Mouse (Mus musculus) hindlimb bud, embryonic 11.5 days (tissue): ENCODE data around the gene Pigm.
A peak's percentile ranks its signal among the peaks of the same experiment; 100 is the strongest.

Source experiments
- DNase-seq: peaks from one replicate; pipeline ENCODE4 v3.0.0-alpha.2; 2012; ENCODE audit warnings: low read depth, low spot score; ENCODE audit errors: extremely low spot score

Gene Pigm

GRCm38 (mm10) chr1:172376198-172376667 is at the start of gene Pigm:
Gene Pigm, plus strand, starts transcription at chr1:172376546.
- peak; percentile 93 for DNase-seq

DNA sequence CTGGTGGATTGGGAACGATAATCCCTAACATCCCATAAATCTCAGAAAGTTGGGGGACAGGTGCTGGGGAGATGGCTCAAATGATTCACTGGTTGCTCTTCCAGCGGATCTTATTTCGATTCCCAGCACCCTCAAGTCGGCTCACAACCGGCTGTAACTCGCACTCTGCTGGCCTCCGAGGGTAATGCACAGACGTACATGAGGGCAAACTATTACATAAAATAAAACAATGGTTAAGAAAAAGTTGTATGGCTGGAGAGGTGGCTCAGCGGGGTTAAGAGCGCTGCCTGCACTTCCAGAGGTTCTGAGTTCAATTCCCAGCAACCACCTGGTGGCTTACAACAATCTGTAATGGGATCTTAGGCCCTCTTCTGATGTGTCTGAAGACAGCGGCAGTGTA is 49.7 kb upstream of the Pigm start:
- DNase-seq, result no peak

DNA sequence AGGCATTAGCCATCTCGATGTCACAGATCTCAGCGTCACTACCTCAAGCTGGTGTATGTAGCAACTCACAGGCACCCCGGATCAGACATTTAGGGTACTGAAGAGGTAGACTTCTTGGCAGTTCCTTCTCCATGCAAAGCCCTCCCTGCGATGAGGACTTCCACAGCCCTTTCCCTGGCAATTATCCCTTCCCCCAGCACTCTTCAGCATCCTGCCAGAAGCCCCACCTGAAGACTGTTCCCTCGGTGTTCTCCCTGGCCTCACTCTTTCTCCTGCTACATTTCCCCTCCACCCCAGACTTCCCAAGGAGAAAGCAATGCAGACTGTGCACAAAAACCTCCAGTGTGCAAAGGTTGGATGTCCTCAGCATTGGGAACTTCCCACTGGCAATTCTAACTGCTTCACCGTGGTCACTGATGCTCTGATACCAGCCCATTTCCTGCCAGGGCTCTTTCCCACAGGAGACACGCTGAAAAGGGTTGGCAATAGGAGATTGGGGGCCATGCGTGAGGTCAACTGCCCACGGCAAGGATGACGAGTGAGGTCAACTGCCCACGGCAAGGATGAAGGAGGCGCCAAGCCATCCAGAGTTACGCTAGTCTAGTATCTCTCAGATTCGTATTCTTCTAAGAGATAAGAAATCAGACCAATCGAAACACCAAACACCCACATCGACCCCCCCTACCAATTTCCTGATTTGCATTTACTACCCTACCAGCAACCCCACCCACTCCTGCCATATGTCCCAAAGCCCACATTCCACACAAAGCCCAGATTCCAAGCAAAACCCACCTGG is 48.9 kb upstream of the Pigm start:
- DNase-seq, result no peak

DNA sequence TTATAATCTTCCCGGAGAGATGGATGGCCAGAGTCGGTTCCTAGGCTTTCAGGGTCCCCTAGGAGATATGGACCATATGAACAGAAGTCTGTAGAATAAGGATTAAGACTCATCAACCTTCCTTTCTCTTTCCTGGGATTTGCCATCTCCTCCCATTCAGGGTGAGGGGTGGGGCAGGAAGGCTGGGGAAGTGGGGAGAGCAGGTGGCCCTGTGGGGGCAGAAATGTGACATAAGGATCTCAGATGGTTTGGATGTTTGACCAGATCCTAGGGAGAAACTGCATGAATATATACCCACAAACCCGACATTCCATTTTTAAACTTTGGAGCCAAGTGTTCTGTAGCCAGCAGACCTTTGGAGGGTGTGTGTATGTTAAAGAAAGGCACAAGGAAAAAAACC is 48.3 kb upstream of the Pigm start:
- DNase-seq, result no peak

- DNase-seq, result no peak
Observed at GRCm38 (mm10) chr1:172328461-172328860, 47.9 kb upstream of the Pigm start.

GRCm38 (mm10) chr1:172329131-172329530 is 47.2 kb upstream of the Pigm start, which contains the start of gene Kcnj9:
Gene Kcnj9, minus strand, starts transcription at chr1:172329318.
- no peak for DNase-seq

DNA sequence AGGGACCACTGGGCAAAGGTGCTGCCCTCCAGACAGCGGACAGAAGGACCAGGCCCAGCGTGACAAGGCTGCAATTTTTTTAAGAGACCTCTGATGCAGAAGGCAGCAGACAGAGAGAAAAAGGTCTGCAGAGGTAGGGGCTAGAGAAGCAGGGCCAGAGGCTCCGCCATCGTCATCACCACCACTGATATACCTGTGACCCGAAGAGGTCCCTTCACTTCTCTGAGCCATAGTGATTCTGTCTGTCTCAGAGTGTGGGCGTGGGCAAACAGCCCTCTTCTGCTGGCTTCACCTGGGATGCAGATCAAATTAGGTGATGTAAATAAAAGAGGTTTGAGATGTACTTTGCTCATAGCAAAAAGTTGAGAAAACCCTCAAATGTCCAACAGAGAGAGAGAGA is 46.7 kb upstream of the Pigm start:
- no peak for DNase-seq

DNA sequence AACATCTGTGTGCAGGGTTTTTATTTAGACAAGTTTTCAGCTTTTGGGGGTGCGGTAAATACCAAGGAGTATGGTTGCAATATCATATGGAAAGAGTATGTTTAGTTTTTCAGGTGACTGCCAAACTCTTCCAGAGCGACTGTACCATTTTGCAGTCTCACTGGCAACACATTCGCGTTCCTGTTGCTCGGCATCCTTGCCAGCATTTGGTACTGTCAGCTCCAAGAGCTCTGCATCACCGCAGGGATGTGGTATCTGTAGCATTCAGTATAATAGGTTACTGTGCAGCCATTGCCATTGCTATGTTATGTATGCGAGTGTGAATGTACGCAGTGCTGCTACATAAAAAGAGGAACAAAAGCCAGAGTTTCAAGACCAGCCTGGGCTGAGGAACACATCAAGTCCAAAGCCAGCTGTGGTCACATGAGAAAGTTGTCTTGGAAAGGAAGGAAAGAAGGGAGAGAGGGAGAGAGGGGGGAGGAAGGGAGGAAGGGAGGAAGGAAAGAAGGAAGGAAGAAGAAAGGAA is 44.9 kb upstream of the Pigm start:
- DNase-seq, result no peak

DNA sequence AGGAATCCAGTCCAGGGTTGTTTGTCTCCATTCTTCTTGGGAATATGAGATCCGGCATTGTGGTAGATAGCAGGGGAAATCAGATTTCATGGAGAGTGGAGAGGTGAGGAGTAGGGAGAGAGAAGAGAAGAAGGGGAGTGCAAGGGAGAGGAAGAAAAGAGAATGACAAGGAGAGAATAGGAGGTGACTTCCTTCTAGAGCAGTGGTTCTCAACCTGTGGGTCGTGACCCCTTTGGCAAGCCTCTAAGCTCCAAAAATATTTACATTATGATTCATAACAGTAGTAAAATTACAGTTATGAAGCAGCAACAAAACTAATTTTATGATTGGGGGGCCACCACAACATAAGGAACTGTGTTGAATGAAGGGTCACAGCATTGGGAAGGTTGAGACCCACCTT is 43.4 kb upstream of the Pigm start:
- DNase-seq, result no peak

GRCm38 (mm10) chr1:172333512-172333911 is 42.8 kb upstream of the Pigm start:
- no peak for DNase-seq

- no peak for DNase-seq
Observed at GRCm38 (mm10) chr1:172335804-172336203, 40.5 kb upstream of the Pigm start.

- DNase-seq, result no peak
Observed at GRCm38 (mm10) chr1:172337411-172338185, 38.7 kb upstream of the Pigm start.

DNA sequence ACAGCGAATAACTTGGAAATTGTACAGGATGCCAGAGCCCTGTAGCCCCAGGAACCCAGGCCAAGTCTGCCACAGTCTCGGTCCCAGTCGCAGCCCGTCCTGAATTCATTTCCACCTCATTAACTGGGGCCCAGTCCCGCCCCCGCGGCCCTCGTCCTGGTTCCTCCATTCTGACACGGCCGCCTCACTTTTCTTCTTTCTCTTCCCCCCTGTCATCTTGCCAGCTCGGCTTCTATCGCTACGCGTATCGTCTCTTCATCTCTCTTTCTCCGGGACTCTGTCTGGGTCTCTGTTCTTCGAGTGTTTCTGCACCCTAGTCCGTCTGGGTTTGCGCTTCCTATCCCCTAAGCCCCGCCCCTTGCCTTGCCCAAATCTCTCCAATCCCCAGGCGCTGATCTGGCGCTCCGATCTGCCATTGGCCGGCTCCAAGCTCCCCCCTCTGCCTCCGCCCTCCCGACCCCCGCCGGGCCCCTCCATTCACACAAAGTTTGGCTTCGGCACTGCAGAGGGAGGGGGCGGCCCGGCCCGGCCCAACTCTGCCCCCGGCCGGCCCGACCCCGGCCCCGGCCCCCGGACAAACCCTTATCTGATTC is 35.5 kb upstream of the Pigm start, which contains the start of gene Kcnj10:
TSS of gene Kcnj10 (plus strand) at position 482 of the 593 bp plus-strand sequence.
- DNase-seq, result no peak

DNA sequence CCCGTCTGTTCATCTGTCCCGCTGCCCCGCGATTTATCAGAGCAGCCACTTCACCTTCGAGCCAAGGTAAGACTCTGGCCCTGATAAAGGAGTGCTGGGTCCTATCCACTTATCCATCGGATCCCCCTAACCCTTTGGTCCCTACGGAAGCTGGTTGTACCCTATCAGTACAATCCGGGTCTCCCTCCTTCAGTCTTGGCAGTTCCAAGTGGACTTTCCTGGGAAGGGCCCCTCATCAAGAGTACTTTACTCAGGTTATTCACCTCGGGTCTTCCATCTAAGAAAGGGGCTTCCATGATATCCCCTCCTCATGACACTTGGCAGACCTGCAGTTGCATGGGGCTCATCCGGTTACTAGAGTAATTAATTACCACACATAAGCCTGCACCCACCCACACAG is 35.0 kb upstream of the Pigm start:
- no peak for DNase-seq

DNA sequence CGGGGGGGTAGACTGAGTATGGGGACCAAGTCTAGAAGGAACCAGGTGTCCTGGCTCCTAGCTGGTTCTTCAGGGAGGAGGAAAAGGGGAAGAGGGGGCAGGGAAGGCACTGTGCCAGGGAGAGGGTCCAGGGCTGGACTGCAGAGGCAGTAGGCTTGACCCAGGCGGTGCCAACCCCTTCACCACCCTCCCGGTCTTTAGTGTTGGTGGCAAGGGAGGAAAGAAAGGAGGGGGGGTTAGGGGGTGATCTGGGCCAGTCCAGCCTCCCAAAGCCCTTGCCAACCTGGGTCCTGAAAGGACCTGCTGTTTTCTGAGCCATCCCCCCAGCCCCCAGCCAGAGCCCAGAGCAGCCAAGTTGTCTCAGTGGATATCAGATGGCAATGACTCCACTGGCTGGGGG is 33.6 kb upstream of the Pigm start:
- DNase-seq, result no peak

DNA sequence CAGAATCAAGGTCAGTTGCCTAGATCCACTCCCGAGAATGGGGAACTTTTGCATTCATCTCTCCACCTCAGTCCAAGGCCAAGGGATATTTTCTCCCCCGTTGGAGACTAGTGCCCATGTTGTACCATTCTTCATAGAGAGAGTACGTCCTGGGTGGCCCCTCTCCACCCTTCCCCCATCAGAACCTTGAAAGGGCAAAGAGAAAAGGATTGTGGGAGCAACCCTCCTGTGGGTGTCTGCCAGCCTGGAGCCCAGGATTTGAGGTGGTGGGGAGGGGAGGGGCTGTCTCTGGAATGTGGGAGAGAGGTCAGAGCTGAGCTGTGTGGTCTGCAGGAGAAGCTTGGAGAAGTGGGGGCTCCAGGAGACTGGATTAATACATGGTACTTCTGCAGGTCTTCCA is 32.4 kb upstream of the Pigm start:
- DNase-seq, result no peak

GRCm38 (mm10) chr1:172344820-172345219 is 31.5 kb upstream of the Pigm start:
- no peak for DNase-seq

DNA sequence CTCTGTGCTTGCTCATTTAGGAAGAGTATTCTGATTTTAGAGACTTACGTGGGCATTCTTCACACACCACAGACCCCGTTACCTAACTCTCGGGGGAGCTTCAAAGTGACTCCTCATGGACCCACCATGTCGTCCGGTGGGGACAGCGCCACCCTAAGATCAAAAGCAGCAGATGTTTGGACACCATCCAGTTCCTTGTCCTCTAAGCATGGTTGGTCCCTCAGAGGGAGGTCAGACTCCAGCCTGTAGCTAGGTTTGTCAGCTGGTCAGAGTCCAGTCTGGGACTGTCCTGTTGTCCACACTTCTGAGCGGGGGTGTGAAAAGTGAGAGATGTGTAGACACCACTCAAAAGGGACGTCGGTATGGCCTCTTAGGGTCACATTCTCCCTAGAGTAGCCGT is 29.6 kb upstream of the Pigm start:
- no peak for DNase-seq

- DNase-seq, result no peak
Observed at GRCm38 (mm10) chr1:172347382-172347781, 29.0 kb upstream of the Pigm start.

DNA sequence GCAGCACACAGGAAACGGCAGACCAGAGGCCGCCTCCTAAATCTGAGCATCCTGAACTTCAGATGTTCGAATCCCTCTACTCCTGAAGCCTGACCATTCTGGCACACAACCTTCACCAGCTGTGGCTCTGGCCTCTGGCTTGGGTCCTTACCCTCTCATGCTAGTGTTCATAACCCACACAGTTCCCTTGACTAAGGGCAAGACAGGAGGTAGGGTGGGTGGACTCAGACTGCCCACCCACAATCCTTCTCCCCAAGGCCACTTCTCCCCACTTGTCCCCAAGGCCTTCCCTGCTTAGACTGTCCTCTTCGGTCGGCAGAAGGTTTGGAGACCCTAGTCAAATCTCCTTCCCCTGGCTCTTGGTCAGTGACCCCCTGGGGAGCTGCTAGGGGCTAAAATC is 26.8 kb upstream of the Pigm start:
- DNase-seq, result no peak
